Mouse (Mus musculus) mature B cell (primary cell): ENCODE data around the gene Atp2b4.

Experiments used
- in situ Hi-C: fragments of 300-500 bp; cut with MboI; formaldehyde crosslinking; loops from 2 replicates; pipeline ENCODE4 v1.14.3; 2019

The Atp2b4 gene

GRCm38 (mm10) chr1:133800948-133801393, at the start of gene Atp2b4:
TSS of gene Atp2b4 (minus strand) at chr1:133801041.
- in situ Hi-C loops = no loop called here

GRCm38 (mm10) chr1:133844734-133845133, 43.9 kb upstream of the Atp2b4 start:
- in situ Hi-C loops = no loop called here

- in situ Hi-C loops = no loop called here
Observed at GRCm38 (mm10) chr1:133843900-133844299, 43.1 kb upstream of the Atp2b4 start.

GRCm38 (mm10) chr1:133843370-133843769, 42.5 kb upstream of the Atp2b4 start:
- in situ Hi-C loops = no loop called here

GRCm38 (mm10) chr1:133842074-133842725, 41.4 kb upstream of the Atp2b4 start:
- in situ Hi-C loops = no loop called here

GRCm38 (mm10) chr1:133841171-133841926, 40.5 kb upstream of the Atp2b4 start:
- in situ Hi-C loops = no loop called here

GRCm38 (mm10) chr1:133840530-133840929, 39.7 kb upstream of the Atp2b4 start:
- in situ Hi-C loops = no loop called here

- in situ Hi-C loops = no loop called here
Observed at GRCm38 (mm10) chr1:133834309-133834708, 33.5 kb upstream of the Atp2b4 start.

GRCm38 (mm10) chr1:133832781-133833180, 31.9 kb upstream of the Atp2b4 start:
- in situ Hi-C loops = no loop called here

GRCm38 (mm10) chr1:133826193-133826592, 25.4 kb upstream of the Atp2b4 start:
- in situ Hi-C loops = no loop called here

GRCm38 (mm10) chr1:133825543-133825942, 24.7 kb upstream of the Atp2b4 start:
- in situ Hi-C loops = no loop called here

GRCm38 (mm10) chr1:133825140-133825539, 24.3 kb upstream of the Atp2b4 start:
- in situ Hi-C loops = no loop called here

GRCm38 (mm10) chr1:133821144-133821543, 20.3 kb upstream of the Atp2b4 start:
- in situ Hi-C loops = no loop called here

GRCm38 (mm10) chr1:133820100-133820499, 19.3 kb upstream of the Atp2b4 start:
- in situ Hi-C loops = no loop called here

- in situ Hi-C loops = no loop called here
Observed at GRCm38 (mm10) chr1:133818531-133818930, 17.7 kb upstream of the Atp2b4 start.

- in situ Hi-C loops = no loop called here
Observed at GRCm38 (mm10) chr1:133815747-133816491, 15.1 kb upstream of the Atp2b4 start.

- in situ Hi-C loops = no loop called here
Observed at GRCm38 (mm10) chr1:133809376-133809775, 8.5 kb upstream of the Atp2b4 start.

- in situ Hi-C loops = no loop called here
Observed at GRCm38 (mm10) chr1:133808020-133808419, 7.2 kb upstream of the Atp2b4 start.

GRCm38 (mm10) chr1:133801743-133802142, 902 bp upstream of the Atp2b4 start:
- in situ Hi-C loops = no loop called here

GRCm38 (mm10) chr1:133800512-133800911, 329 bp downstream of the Atp2b4 start:
- in situ Hi-C loops = no loop called here

GRCm38 (mm10) chr1:133799686-133800445, 975 bp downstream of the Atp2b4 start:
- in situ Hi-C loops = no loop called here
